Mouse (Mus musculus) hindbrain, embryonic 13.5 days (tissue): ENCODE results near the gene Lsm10. TPM values are rescaled to one million over a fixed set of nuclear protein-coding genes. Genes with fewer than 3 reads are reported as not detected.

Experiments used
- ATAC-seq: fragments of 200-750 bp; cut with Nextera tagmentation; 2 replicates; pipeline ENCODE4 v1.8.0; 2017; ENCODE audit warnings: moderate TSS enrichment; ENCODE audit not compliant: low FRiP score
- H3K27ac ChIP-seq: fragments of 300-500 bp; sonication (generic); 2 replicates; pipeline ENCODE4 v1.5.1; 2015; ENCODE audit warnings: inconsistent platforms, mild to moderate bottlenecking, moderate library complexity
- H3K27me3 ChIP-seq: fragments of 300-500 bp; sonication (generic); 2 replicates; pipeline ENCODE4 v1.6.1; 2015; ENCODE audit warnings: mild to moderate bottlenecking, inconsistent platforms
- H3K36me3 ChIP-seq: fragments of 300-500 bp; sonication (generic); 2 replicates; pipeline ENCODE4 v1.6.1; 2015; ENCODE audit warnings: mild to moderate bottlenecking, inconsistent platforms
- H3K4me1 ChIP-seq: fragments of 300-500 bp; sonication (generic); replicated peaks from 2 replicates; pipeline ENCODE4 v1.6.1; 2015; ENCODE audit warnings: inconsistent platforms
- H3K4me2 ChIP-seq: fragments of 300-500 bp; sonication (generic); 2 replicates; pipeline ENCODE4 v1.6.1; 2015; ENCODE audit warnings: inconsistent platforms, mild to moderate bottlenecking, moderate library complexity
- H3K4me3 ChIP-seq: fragments of 300-500 bp; sonication (generic); 2 replicates; pipeline ENCODE4 v1.5.1; 2015; ENCODE audit warnings: mild to moderate bottlenecking, inconsistent platforms
- H3K9ac ChIP-seq: fragments of 300-500 bp; sonication (generic); 2 replicates; pipeline ENCODE4 v1.6.1; 2015; ENCODE audit warnings: mild to moderate bottlenecking, inconsistent platforms
- H3K9me3 ChIP-seq: fragments of 300-500 bp; sonication (generic); 2 replicates; pipeline ENCODE4 v1.6.1; 2016; ENCODE audit warnings: inconsistent platforms
- WGBS: fragments of 180-500 bp; shearing (Covaris S2); methylation state at CpG from one replicate; pipeline ENCODE4 v1.1.7; 2015; 5-methylcytosine and 5-hydroxymethylcytosine counted together
- polyA plus RNA-seq: library from polyadenylated mRNA; unstranded; fragments of >200 nt; fragmentation: Nextera tagmentation; extraction: Ambion mirVana; gene quantifications from 2 replicates; pipeline ENCODE4 v1.2.1, GENCODE M21; 2015

Lsm10 gene
- polyA plus RNA-seq, 1 experiment from 2014 or later = 47.5 TPM

DNA sequence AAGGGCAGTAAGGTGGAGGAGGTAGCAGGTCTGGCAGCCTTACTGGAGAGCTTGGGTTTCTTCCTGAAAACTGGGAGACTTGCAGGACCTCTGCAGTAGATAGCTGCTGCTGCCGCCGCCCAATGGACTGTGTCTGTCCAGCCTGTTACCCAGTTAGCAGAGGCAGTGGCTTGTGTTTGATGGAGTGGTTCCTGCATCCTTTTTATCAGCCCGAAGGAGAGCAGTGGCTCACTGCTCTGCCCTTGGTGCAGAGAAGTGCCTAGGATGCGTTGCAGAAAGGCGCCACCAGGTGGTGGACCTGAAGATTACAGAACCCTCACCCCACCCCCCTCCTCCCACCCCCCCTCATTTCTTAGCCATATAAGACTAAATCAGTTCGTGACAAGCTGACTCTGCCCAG lies 17.5 kb downstream of the Lsm10 start:
- Histone ChIP-seq H3K9ac (no peak overlapping the region), H3K9me3 (no peaks in the 10 kb centered on the region), H3K4me2 (no peak overlapping the region), H3K4me3 (no peak overlapping the region), H3K4me1 (peaks cover 64% of the 10 kb centered on the region), H3K27ac (no peak overlapping the region), H3K27me3 (no peaks in the 10 kb centered on the region), H3K36me3 (peaks cover 9% of the 10 kb centered on the region; the same call in 1 of the 2 replicates)
- no peak for ATAC-seq
- WGBS = 22% methylated on average over 6 of the region's 6 CpGs

DNA sequence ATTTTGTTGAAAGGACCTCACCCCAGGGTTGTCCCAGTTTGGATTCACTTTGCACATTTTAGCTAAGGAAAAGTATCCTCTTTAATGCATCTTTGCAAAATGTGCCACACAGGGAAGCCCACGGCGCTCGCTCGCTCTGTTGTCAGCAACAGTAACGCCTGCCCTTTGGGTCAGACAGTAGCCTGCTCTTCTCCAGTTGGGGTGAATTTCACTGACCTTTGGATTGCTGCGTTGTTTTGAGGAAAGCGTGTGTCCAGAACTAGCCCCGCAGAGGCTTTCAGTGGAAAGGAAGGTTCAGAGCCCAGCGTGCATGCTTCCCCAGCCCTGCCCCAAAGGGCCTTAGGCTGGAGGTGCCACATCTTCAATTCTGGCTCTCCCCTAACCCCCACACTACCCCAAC lies 19.0 kb downstream of the Lsm10 start:
- H3K4me2 ChIP-seq = no peak overlapping the region
- 87% methylated on average over 9 of the region's 9 CpGs for WGBS

GRCm38 (mm10) chr4:126115871-126116521 lies 19.6 kb downstream of the Lsm10 start:
- Histone ChIP-seq H3K4me1 (peaks cover 46% of the 10 kb centered on the region), H3K27ac (no peak overlapping the region), H3K27me3 (no peaks in the 10 kb centered on the region), H3K9ac (no peak overlapping the region), H3K36me3 (peaks cover 14% of the 10 kb centered on the region), H3K4me2 (no peak overlapping the region), H3K4me3 (no peak overlapping the region), H3K9me3 (peaks cover 2% of the 10 kb centered on the region; the same call in 1 of the 2 replicates)
- 74% methylated on average over 6 of the region's 6 CpGs for WGBS
- ATAC-seq = no peak

More for the DNA sequence above, 19.0 kb downstream of the Lsm10 start:
- ATAC-seq = no peak
- Histone ChIP-seq H3K4me1 (peaks cover 51% of the 10 kb centered on the region), H3K4me3 (no peak overlapping the region), H3K9ac (no peak overlapping the region), H3K27me3 (no peaks in the 10 kb centered on the region), H3K27ac (no peak overlapping the region), H3K36me3 (peaks cover 11% of the 10 kb centered on the region; the same call in 1 of the 2 replicates), H3K9me3 (no peaks in the 10 kb centered on the region)

GRCm38 (mm10) chr4:126117116-126117515 lies 20.7 kb downstream of the Lsm10 start:
- 89% methylated on average over 8 of the region's 8 CpGs for WGBS

GRCm38 (mm10) chr4:126118651-126119050 lies 22.2 kb downstream of the Lsm10 start:
- H3K27me3 ChIP-seq = no peaks in the 10 kb centered on the region
- H3K4me2 ChIP-seq = no peak overlapping the region
- peaks cover 32% of the 10 kb centered on the region for H3K4me1 ChIP-seq
- ATAC-seq = peak; percentile 36; the same call in 1 of the 2 replicates
- no peak overlapping the region for H3K4me3 ChIP-seq
- 64% methylated on average over 4 of the region's 4 CpGs for WGBS
- peak overlapping the region; percentile 64 for H3K27ac ChIP-seq
- H3K9me3 ChIP-seq = peaks cover 8% of the 10 kb centered on the region; the same call in 1 of the 2 replicates
- H3K36me3 ChIP-seq = peaks cover 27% of the 10 kb centered on the region
- no peak overlapping the region; the same call in 1 of the 2 replicates for H3K9ac ChIP-seq

More at GRCm38 (mm10) chr4:126117116-126117515, 20.7 kb downstream of the Lsm10 start:
- H3K36me3 ChIP-seq = peaks cover 24% of the 10 kb centered on the region
- H3K27ac ChIP-seq = no peak overlapping the region
- peaks cover 8% of the 10 kb centered on the region; the same call in 1 of the 2 replicates for H3K9me3 ChIP-seq
- no peak overlapping the region for H3K9ac ChIP-seq
- H3K4me1 ChIP-seq = peaks cover 39% of the 10 kb centered on the region
- H3K4me3 ChIP-seq = no peak overlapping the region
- ATAC-seq = no peak
- H3K27me3 ChIP-seq = no peaks in the 10 kb centered on the region
- no peak overlapping the region for H3K4me2 ChIP-seq

DNA sequence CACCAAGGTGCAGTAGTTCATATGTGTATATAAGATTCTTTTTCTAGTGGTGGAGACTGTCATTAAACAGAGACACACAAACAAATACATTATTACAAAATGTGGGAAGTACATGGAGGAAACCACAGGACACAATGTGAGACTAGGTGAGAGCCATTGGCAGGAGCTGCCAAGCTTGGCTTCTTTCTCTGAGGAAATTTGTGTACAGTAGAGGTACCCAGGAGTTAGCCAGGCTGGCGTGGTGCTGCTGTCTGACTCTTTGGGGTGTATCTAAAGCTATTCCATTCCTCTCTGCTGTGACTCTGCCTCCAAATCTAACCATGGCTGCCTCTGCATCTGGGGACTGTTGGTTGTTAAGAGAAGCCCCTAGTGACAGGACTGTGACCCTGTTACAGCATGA lies 22.6 kb downstream of the Lsm10 start:
- Histone ChIP-seq H3K4me2 (no peak overlapping the region), H3K4me1 (peaks cover 29% of the 10 kb centered on the region), H3K4me3 (no peak overlapping the region), H3K27ac (peak overlapping the region; percentile 64), H3K36me3 (peaks cover 31% of the 10 kb centered on the region), H3K27me3 (no peaks in the 10 kb centered on the region), H3K9ac (no peak overlapping the region), H3K9me3 (peaks cover 8% of the 10 kb centered on the region; the same call in 1 of the 2 replicates)
- 89% methylated on average over 1 of the region's 1 CpGs for WGBS
- ATAC-seq = no peak

DNA sequence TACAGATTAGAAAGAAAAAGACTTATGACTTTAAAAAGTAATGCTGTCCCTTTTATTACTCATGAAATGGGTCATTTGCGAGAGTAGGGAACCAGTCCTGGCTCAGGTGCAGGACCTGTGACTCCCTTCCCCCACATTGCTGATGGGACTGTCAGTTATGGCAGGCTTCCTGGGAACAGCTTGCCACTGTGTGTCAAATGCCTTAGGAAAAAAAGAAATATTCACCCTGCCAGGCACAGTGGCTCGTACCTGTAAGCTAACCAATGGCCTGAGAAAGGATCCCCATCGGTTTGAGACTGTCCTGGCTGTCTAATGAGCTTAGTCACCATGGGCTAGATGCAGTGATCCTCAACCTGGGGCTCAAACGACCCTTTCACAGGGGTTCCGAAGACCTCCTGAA lies 23.6 kb downstream of the Lsm10 start:
- Histone ChIP-seq H3K27ac (no peak overlapping the region), H3K4me1 (peaks cover 28% of the 10 kb centered on the region), H3K4me3 (no peak overlapping the region), H3K27me3 (no peaks in the 10 kb centered on the region), H3K9ac (no peak overlapping the region), H3K4me2 (no peak overlapping the region), H3K36me3 (peaks cover 41% of the 10 kb centered on the region), H3K9me3 (peaks cover 8% of the 10 kb centered on the region; the same call in 1 of the 2 replicates)
- no peak for ATAC-seq
- 90% methylated on average over 5 of the region's 5 CpGs for WGBS

DNA sequence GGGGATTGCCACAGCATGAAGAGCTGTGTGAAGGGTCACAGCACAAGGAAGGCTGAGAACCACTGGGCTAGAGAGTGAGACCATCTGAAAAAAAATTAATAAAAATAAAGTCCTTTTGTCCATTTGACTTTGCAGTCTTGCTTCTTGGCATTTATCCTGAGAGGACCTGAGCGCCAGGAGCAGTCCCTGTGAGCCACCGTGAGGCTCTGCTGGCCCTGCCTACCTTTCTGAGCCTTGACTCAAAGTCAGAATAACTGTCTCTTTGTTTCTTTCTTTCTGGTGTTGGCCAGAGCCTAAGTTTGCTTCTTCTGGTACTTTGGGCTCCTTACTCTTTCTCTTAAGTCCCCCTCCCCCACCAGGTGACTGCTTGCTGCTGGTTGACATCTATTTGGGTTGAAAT lies 24.1 kb downstream of the Lsm10 start:
- 92% methylated on average over 2 of the region's 2 CpGs for WGBS
- no peak overlapping the region for H3K4me2 ChIP-seq
- no peak overlapping the region for H3K4me3 ChIP-seq
- peaks cover 45% of the 10 kb centered on the region for H3K36me3 ChIP-seq
- H3K9ac ChIP-seq = no peak overlapping the region
- H3K4me1 ChIP-seq = peaks cover 25% of the 10 kb centered on the region
- H3K27ac ChIP-seq = no peak overlapping the region
- peaks cover 8% of the 10 kb centered on the region; the same call in 1 of the 2 replicates for H3K9me3 ChIP-seq
- H3K27me3 ChIP-seq = no peaks in the 10 kb centered on the region
- ATAC-seq = no peak

- H3K27me3 ChIP-seq = no peaks in the 10 kb centered on the region
- ATAC-seq = no peak
- H3K9me3 ChIP-seq = peaks cover 8% of the 10 kb centered on the region; the same call in 1 of the 2 replicates
- H3K36me3 ChIP-seq = peaks cover 68% of the 10 kb centered on the region
- peaks cover 7% of the 10 kb centered on the region for H3K4me1 ChIP-seq
- no peak overlapping the region for H3K27ac ChIP-seq
- H3K9ac ChIP-seq = no peak overlapping the region
- WGBS = 87% methylated on average over 10 of the region's 10 CpGs
- no peak overlapping the region for H3K4me2 ChIP-seq
- no peak overlapping the region for H3K4me3 ChIP-seq
Observed at GRCm38 (mm10) chr4:126123309-126124040, 27.1 kb downstream of the Lsm10 start.

- no peak overlapping the region for H3K4me3 ChIP-seq
- H3K9me3 ChIP-seq = no peaks in the 10 kb centered on the region
- no peaks in the 10 kb centered on the region for H3K27me3 ChIP-seq
- H3K9ac ChIP-seq = no peak overlapping the region
- no peak overlapping the region for H3K4me2 ChIP-seq
- peaks cover 30% of the 10 kb centered on the region for H3K4me1 ChIP-seq
- WGBS = 78% methylated on average over 11 of the region's 11 CpGs
- peak overlapping the region; percentile 67 for H3K27ac ChIP-seq
- H3K36me3 ChIP-seq = peaks cover 88% of the 10 kb centered on the region
- ATAC-seq = no peak
Observed at GRCm38 (mm10) chr4:126130502-126130901, 34.1 kb downstream of the Lsm10 start.

GRCm38 (mm10) chr4:126131290-126132121 lies 35.1 kb downstream of the Lsm10 start:
- peaks cover 30% of the 10 kb centered on the region for H3K4me1 ChIP-seq
- no peak overlapping the region; the same call in 1 of the 2 replicates for H3K9ac ChIP-seq
- peak overlapping the region; percentile 67 for H3K27ac ChIP-seq
- H3K27me3 ChIP-seq = no peaks in the 10 kb centered on the region
- ATAC-seq = peak; percentile 52; the same call in 1 of the 2 replicates
- WGBS = 56% methylated on average over 10 of the region's 10 CpGs
- peaks cover 88% of the 10 kb centered on the region for H3K36me3 ChIP-seq
- no peak overlapping the region for H3K4me3 ChIP-seq
- H3K4me2 ChIP-seq = no peak overlapping the region
- no peaks in the 10 kb centered on the region for H3K9me3 ChIP-seq
